ENCODE assay signal across 14 mouse cellular contexts in the genomic region with DNA sequence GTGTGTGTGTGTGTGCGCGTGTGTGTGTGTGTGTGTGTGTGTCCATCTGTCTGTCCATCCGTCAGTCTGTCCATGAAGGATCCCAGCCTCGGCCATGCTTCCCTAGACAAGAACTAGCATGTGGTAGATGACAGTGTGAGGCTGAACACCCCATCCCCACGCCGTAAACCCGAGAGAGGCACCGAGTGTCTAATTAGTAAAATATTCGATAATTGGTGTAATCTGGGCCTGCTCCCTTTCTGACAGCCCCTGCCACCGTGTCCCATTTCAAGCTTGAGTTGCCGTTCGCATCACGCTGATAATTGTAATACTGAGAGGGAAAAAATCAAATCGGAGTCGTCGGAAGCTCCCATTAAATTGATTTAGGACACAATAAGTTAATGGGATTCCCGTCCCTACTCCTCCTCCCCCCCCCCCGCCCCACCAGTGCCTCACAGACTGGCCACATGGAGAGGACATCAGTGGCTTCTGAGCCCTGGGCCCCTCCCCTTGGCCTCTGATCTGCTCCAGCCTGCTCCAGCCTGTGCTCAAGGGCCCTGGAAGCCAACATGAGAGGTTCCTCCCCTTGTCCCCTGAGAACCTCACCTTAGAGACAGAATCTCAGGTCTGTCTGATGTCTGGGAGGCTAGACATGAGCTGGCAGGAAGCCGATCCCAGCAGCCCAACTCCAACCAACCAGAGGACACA.
DNase-seq lines count a peak whose midpoint lies in the region; ATAC-seq and TF ChIP-seq lines count a peak whose summit lies in the region.
"Had no signal": no experiment of that assay in that cellular context is flagged by ENCODE, and none has a peak within 500 bp of the region (broad histone marks: within the 10 kb centered on the region; RNA-seq: fewer than 3 reads in every experiment).

No protein-coding gene starts in this region.

- TF ChIP-seq CTCF in hindbrain, postnatal 0 days (IDR thresholded peaks at IDR 0.05; ENCODE audit: low read depth): no peak

- no peak overlapping the region for H3K4me3 ChIP-seq in midbrain, embryonic 14.5 days (replicated peaks; ENCODE audit: low read depth, low read length)
- H3K4me3 ChIP-seq in midbrain, embryonic 11.5 days (ENCODE audit: low read depth, low read length): no peak overlapping the region
- no peak overlapping the region for H3K4me3 ChIP-seq in forebrain, embryonic 12.5 days (replicated peaks)
- H3K4me3 ChIP-seq in hindbrain, postnatal 0 days (ENCODE audit: low read length): no peak overlapping the region
- H3K4me3 ChIP-seq: gastrocnemius, adult 2 months; midbrain, embryonic 12.5 days had no signal

- 64% methylated on average over 19 of the region's 19 CpGs for WGBS in midbrain, embryonic 14.5 days
- WGBS in midbrain, embryonic 11.5 days: 74% methylated on average over 19 of the region's 19 CpGs
- 41% methylated on average over 18 of the region's 19 CpGs for WGBS in forebrain, embryonic 12.5 days
- 58% methylated on average over 18 of the region's 19 CpGs for WGBS in hindbrain, postnatal 0 days

- ATAC-seq in midbrain, embryonic 14.5 days (ENCODE audit: low FRiP score, low TSS enrichment): no peak
- ATAC-seq in midbrain, embryonic 11.5 days (ENCODE audit: low FRiP score): no peak
- peak; percentile 59; the same call in 1 of the 2 replicates for ATAC-seq in forebrain, embryonic 12.5 days (ENCODE audit: low FRiP score)
- peak; percentile 51 for ATAC-seq in hindbrain, postnatal 0 days
- ATAC-seq in activated CD4-positive, CD25-positive, alpha-beta regulatory T cell, adult 4 months: no peak

- H3K9me3 ChIP-seq in midbrain, embryonic 14.5 days (ENCODE audit: control insufficient read depth, low read length): no peaks in the 10 kb centered on the region
- no peaks in the 10 kb centered on the region for H3K9me3 ChIP-seq in midbrain, embryonic 11.5 days (ENCODE audit: control insufficient read depth, low read length)
- no peaks in the 10 kb centered on the region for H3K9me3 ChIP-seq in forebrain, embryonic 12.5 days
- no peaks in the 10 kb centered on the region for H3K9me3 ChIP-seq in hindbrain, postnatal 0 days (ENCODE audit: low read length)
- H3K9me3 ChIP-seq: midbrain, embryonic 12.5 days had no signal

- H3K27ac ChIP-seq in midbrain, embryonic 14.5 days (replicated peaks; ENCODE audit: low read depth, low read length): peak overlapping the region; percentile 28; the same call in 1 of the 2 replicates
- H3K27ac ChIP-seq in midbrain, embryonic 11.5 days (ENCODE audit: low read depth, low read length): no peak overlapping the region
- H3K27ac ChIP-seq in forebrain, embryonic 12.5 days: peak overlapping the region; percentile 85
- no peak overlapping the region for H3K27ac ChIP-seq in hindbrain, postnatal 0 days
- H3K27ac ChIP-seq: gastrocnemius, adult 2 months; midbrain, embryonic 12.5 days had no signal

- H3K36me3 ChIP-seq in midbrain, embryonic 14.5 days (ENCODE audit: control insufficient read depth, insufficient read depth, low read length): no peaks in the 10 kb centered on the region
- no peaks in the 10 kb centered on the region for H3K36me3 ChIP-seq in midbrain, embryonic 11.5 days (ENCODE audit: control insufficient read depth, insufficient read depth, low read length)
- no peaks in the 10 kb centered on the region for H3K36me3 ChIP-seq in forebrain, embryonic 12.5 days (replicated peaks)
- H3K36me3 ChIP-seq in hindbrain, postnatal 0 days (ENCODE audit: insufficient read depth, low read length): no peaks in the 10 kb centered on the region
- H3K36me3 ChIP-seq: midbrain, embryonic 12.5 days had no signal

- DNase-seq in midbrain, embryonic 14.5 days: no peak
- DNase-seq in midbrain, embryonic 11.5 days (ENCODE audit: low spot score, missing footprints): no peak
- DNase-seq in hindbrain, postnatal 0 days (ENCODE audit: low spot score): no peak
- DNase-seq in right cerebral cortex, postnatal 14 days: no peak
- no peak for DNase-seq in left cerebral cortex, adult 11 months (ENCODE audit: low spot score)
- DNase-seq: cerebellum, postnatal 10 days; gastrocnemius, adult 2 months; heart, adult 18-20 months; kidney, adult 18-20 months; kidney, postnatal 4 days; lung, adult 18-20 months had no signal

- no peak overlapping the region for H3K9ac ChIP-seq in midbrain, embryonic 14.5 days (replicated peaks; ENCODE audit: low read length)
- no peak overlapping the region for H3K9ac ChIP-seq in midbrain, embryonic 11.5 days (ENCODE audit: low read length)
- H3K9ac ChIP-seq in forebrain, embryonic 12.5 days: 0 out of 2 replicates have a peak overlapping the region, but pooled peaks have one; percentile 12
- no peak overlapping the region for H3K9ac ChIP-seq in hindbrain, postnatal 0 days (replicated peaks; ENCODE audit: low read length)
- H3K9ac ChIP-seq: midbrain, embryonic 12.5 days had no signal

- H3K4me1 ChIP-seq in midbrain, embryonic 14.5 days (ENCODE audit: control insufficient read depth, insufficient read depth, low read length): 0 out of 2 replicates have a peak, but pooled peaks cover 14% of the 10 kb centered on the region
- H3K4me1 ChIP-seq in midbrain, embryonic 11.5 days (ENCODE audit: control insufficient read depth, insufficient read depth, low read length): no peaks in the 10 kb centered on the region; the same call in 1 of the 2 replicates
- H3K4me1 ChIP-seq in forebrain, embryonic 12.5 days: peaks cover 33% of the 10 kb centered on the region
- H3K4me1 ChIP-seq in hindbrain, postnatal 0 days (ENCODE audit: insufficient read depth, low read length): no peaks in the 10 kb centered on the region; the same call in 1 of the 2 replicates

- H3K27me3 ChIP-seq in midbrain, embryonic 14.5 days (ENCODE audit: control insufficient read depth, insufficient read depth, low read length): no peaks in the 10 kb centered on the region; the same call in 1 of the 2 replicates
- H3K27me3 ChIP-seq in midbrain, embryonic 11.5 days (ENCODE audit: control insufficient read depth, insufficient read depth, low read length): no peaks in the 10 kb centered on the region
- H3K27me3 ChIP-seq in forebrain, embryonic 12.5 days: no peaks in the 10 kb centered on the region
- H3K27me3 ChIP-seq in hindbrain, postnatal 0 days (ENCODE audit: insufficient read depth, low read length): no peaks in the 10 kb centered on the region
- H3K27me3 ChIP-seq: midbrain, embryonic 12.5 days had no signal

- H3K4me2 ChIP-seq in midbrain, embryonic 14.5 days (ENCODE audit: low read length): no peak overlapping the region
- H3K4me2 ChIP-seq in midbrain, embryonic 11.5 days: no peak overlapping the region
- peak overlapping the region; percentile 24; the same call in 1 of the 2 replicates for H3K4me2 ChIP-seq in forebrain, embryonic 12.5 days
- H3K4me2 ChIP-seq in hindbrain, postnatal 0 days (ENCODE audit: low read depth, low read length): no peak overlapping the region
- H3K4me2 ChIP-seq: midbrain, embryonic 12.5 days had no signal

Comparison
In these comparisons a context has a peak if more than half of its experiments do, and no peak if none do; other contexts are left out.
1. H3K27ac ChIP-seq: peak in midbrain, embryonic 14.5 days (single experiment) and forebrain, embryonic 12.5 days (single experiment); none in midbrain, embryonic 11.5 days (single experiment) and hindbrain, postnatal 0 days (single experiment).
2. ATAC-seq: peak in forebrain, embryonic 12.5 days (single experiment) and hindbrain, postnatal 0 days (single experiment); none in midbrain, embryonic 14.5 days (single experiment), midbrain, embryonic 11.5 days (single experiment) and activated CD4-positive, CD25-positive, alpha-beta regulatory T cell, adult 4 months (single experiment).